Mouse (Mus musculus) 3T3-L1 (cell line): Measurements from ENCODE around the gene Ahnak2.

Experiments used
- DNase-seq: peaks from one replicate; pipeline ENCODE4 v3.0.0-alpha.2; 2015; ENCODE audit warnings: low read depth, low spot score

Ahnak2 gene

DNA sequence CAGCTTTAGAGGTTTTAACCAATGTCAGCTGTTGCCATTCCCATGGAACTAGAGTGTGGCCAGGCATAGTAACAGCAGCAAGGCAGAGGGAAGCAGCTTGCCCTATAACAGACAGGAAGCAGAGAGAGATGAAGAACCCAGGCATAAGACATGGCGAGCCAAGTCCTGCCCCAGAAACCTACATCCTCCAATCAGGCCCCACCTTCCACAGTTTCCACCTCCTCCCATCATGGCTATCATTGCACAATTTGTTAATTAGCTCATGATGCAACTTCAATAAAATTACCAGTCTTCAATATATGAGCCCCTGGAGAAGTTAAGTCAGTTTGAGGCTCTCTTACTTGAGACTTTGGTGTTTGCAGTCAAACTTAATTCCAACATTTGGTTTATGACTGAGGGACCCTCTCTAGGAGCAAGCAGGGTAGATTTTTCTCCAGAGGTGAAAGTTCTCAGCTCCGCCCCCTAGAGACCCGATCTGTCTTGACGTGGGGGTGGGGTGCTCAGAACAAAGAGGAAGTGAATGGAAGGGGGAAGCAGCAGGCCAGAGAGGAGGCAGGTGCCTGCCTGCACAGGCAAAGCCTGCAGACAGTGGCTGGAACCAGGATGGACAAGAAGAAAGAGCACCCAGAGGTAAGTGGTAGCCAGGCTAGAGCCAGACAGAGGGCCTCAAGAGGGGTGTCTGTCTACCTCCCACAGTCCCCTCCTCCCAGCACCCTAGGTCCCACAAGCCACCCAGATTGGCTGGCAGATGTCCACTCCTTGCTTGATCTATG lies 42.1 kb downstream of the Ahnak2 start, which contains the start of gene Pld4:
Gene Pld4, plus strand, starts transcription at position 502 of the 773 bp plus-strand sequence.
- no peak for DNase-seq

DNA sequence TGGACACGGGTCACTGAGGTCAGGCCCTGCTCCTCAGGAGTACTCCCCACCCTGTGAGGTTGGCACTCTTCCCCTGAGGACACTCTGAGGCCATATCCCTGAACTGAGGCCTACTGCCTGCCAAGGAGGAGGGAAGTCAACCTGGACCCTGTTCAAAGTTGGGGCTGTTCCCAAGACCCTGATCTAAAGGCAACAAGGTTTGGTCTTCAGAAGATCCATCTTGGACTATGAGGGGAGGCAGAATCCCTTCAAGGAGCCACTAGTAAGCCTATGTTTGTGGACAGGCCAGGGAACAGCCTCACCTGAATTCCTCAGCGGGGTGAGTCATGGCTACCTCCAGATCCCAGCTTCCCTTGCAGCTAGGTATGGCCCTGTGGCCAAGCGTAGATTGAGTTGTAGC lies 43.0 kb downstream of the Ahnak2 start:
- no peak for DNase-seq

DNA sequence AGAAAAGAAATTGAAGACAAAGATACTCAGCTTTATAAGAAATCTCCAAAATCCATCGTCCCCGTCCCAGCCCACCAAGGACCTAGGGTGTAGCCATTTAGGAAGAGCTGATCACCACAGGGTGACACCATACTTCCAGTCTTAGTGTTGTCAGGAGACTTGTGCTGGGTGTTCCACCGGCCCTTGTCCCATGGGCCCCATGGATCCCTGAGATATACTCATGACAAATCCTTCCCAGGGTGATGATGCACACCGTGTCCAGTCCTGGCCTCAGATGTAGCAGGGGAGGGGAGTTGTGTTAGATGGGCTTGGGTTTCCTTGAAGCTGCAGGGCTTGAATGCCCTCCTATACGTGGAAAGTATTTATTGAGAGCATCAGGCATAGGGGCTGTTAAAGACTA lies 44.6 kb downstream of the Ahnak2 start:
- no peak for DNase-seq

DNA sequence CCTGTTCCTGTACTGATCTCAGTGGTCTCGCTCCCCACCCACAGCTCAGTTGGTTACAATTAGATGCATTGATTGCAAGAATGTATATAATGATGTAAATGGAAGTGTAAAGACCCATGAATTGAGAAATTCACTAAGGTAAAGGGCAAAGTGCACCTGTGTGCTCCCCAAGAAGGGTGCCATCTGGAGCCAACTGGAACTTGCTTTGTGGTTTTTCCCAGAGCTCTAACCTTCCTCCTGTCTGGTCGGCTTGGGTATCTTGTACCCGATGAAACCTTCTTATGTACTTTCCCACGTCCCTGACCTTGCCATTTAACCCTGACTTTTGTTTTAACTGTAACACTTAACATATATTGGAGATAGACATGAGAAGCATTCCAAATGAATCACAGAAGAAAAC lies 46.6 kb downstream of the Ahnak2 start:
- DNase-seq = no peak

DNA sequence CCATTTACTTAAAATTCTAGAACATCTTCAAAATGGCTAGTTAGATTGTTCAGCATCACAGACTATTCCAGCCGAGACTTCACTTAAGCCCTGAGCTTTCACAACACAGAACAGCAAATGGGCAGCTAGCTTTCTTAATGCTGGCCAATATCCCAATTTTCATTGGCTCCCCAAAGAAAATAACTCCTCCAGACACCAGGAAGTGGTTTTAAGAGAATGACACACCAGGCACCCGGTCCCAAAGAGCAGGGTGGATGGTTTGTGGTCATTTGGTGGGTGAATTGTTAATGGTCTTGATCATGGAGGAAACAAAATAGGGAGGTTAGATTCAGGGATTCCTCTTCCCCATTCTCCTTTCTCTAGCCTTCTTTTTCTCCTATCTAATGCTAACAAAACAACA lies 50.1 kb downstream of the Ahnak2 start:
- DNase-seq = peak; percentile 64

DNA sequence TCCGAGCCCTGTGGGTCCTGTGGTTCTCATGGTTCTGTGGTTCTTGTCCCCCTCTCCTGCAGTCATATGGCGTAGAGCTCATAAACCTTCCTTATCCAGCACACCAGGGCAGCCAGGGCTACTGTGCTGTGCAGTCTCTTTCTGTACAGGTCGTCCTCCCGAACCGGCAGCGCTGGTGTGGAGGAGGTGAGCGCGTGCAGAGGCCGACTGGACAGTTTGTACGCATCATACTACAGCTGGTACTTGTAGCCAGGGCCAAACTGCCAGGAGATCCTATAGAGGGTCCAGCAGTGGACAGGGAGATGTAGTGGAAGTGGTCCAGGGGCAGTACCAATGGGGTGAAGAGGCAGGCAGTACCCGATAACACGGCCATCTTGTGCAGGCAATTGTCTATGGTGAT lies 51.5 kb downstream of the Ahnak2 start:
- DNase-seq = no peak

DNA sequence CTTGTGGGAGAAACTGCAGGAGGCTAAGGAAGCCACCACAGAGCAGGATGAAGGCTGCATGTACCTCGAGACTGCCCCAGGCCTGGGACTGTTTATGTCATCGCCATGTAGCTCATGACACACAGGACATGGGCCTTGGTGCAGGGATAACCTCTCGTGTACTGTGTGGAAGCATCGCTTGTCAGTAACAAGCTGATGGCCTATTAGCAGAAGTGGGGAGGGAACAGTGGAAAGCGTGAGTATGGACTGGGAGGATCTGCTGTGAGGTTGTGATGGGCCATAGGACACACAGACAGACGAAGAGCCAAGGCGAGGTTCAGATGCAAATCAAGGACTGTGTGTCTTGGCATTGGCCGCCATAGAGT lies 54.9 kb downstream of the Ahnak2 start:
- DNase-seq = no peak

DNA sequence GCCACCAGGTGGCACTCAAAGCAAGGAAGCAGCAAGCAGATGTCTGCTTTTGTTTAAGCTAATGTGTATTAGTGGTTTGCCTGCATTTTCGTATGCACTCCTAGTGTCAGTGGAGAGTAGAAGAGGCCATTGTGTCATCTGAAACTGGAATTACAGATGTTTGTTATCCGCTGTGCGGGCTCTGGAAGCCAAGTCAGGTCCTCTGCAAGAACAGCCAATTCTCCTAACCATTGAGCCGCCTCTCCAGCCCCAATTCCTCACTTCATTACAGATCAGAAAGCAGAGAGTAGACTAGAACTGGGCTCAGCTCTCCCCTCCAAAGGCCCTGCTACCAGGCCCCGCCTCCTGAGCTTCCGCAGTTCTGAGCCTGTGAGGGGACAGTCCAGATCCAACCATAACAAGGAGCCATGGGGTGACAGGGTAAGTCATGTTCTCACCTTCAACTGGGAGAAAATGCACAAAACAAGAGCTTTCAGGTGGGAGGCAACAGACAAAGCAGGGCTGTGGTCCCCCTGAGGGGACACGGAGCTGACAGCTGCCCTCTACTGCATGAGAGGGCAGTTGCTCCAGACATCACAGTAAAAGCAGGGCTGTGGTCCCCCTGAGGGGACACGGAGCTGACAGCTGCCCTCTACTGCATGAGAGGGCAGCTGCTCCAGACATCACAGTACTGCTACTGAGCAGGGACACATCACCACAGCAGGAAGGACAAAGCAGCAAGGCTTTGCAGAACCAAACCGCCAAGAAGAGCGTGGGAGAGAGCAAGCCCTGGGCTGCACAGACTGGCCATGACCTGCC lies 55.5 kb downstream of the Ahnak2 start:
- peak; percentile 84 for DNase-seq

DNA sequence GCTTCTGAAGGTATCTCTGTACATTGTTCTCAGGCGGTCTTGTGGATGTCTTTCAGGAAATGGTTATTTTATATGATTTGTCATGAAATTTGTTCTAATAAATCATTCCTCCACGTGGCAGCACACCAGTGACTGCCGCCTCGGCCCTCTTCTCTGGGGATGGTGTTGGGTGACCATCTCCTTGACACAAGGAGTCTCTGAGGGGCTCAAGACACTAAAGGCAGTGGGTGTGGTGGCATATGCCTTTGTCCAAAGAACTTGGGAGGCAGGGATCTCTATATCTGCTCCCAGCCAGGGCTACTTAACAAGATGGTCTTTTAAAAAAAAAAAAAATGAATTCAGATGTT lies 56.0 kb downstream of the Ahnak2 start:
- DNase-seq = no peak

DNA sequence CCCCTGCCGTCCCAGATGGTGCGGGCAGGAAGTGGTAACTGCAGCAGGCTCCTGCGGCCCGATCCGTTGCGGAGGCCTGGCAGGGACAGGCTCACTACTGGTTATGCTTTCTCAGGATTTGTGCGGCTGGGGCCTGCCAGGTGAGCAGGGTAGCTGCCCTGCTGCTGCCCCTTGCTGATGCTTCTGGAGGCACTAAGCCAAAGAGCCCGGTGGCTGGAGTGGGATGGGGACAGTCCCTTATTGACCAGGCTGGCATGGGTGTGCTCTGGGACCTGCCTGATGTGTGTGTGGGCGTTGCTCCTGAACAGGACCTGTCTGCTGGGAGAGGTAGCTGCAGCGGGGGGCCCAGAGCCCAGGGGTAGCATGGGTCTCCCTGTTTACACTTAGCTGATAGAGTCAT lies 56.7 kb downstream of the Ahnak2 start:
- no peak for DNase-seq

DNA sequence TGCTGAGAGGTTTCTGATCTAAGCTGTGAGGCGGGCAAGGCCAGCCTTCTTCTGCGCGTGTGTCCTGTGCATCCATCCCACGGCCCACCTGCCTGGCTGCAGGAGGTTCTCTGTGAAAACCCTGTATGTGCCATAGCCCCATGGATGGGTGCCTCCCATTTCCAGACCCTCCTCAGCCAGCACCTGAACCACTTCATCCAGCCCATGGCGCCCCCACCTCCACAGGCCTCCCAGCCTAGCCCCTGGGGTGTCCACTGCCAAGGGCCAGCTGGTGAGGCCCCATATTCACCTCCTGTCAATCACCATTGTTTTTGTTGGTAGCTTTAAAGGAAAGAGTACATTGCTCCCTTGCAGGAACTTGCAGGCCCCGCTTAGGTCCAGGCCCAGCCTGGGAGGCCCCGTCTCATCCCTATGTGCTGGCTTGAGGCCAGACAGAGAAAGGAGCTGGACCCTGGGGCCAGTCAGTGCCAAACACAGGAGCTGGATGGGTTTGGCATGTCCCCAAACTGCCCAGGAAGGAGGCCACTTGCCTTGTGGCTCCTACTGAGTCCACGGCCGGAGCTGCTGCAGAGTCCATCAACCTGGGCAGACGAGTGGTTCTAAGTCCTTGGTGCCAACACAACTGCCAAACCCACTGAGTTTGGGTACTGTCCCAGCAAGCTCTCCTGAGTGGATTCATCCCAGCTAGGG lies 57.4 kb downstream of the Ahnak2 start:
- DNase-seq = no peak

DNA sequence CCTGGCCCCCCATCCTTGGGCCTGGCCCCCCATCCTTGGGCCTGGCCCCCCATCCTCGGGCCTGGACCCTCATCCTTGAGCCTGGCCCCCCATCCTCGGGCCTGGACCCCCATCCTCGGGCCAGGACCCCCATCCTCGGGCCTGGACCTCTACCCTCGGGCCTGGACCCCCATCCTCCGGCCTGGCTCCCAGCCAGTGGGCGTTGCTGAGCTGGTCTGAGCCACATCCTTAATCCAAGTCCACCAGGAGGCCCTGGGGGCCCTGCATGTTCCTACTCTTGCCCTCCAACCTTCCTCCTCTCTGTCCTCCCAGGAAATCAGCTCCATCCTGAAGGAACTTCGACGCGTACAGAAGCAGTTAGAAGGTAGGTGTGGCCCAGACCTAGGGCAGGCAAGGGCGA lies 58.2 kb downstream of the Ahnak2 start:
- no peak for DNase-seq

DNA sequence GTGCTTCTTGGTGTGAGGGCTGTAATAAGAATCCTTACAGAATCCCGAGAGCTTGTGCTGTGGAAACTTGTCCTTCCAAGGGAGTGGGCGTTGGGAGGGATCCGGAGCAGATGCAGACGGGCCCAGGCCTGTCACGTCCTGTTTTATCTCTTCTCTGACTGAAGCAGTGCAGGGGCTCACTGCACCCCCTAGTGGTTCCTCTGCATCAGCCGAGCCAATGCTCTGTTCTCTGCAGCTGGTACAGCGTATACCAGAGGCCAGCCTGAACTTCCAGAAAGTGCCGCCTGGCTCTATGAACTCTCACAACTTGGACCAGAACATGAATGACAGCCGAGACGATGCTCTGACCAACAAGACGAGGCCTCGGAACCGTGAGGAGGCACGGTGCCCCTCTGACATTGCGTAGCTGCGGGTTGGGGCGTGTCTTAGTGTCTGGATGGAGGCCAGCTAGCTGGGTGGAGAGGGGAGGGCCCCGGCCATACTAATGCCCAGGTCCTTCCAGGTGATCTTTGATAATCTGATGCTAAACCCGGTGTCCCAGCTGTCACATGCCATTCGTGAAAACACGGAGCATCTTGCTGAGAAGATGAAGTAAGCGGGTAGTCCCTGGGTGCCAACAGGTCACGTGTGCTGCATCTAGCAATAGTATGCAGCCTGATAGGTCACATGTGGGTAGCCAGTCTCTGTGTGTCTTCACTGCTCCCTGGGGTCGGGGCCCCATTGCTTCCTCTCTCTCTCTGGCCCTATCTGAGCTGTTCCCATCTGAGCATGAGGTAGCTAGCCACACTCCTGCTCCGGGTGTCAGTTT lies 59.1 kb downstream of the Ahnak2 start:
- DNase-seq = peak; percentile 85

DNA sequence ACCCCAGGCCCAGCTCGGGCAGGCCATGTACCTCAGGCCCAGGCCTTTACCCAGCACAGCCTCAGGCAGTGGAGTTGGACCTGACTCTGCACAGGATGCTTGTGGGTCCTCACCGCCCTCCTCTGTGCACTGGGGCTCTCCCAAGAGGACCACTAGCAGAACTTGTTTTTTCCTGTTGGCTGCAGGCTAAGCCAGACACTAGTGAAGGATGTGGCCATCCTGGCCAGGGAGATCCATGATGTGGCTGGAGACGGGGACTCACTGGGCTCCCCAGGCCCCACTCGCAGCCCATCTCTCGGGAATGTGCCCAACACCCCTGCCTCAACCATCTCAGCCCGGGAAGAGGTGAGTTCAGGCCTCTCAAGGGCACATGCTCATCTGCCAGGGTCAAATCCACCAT lies 59.7 kb downstream of the Ahnak2 start:
- no peak for DNase-seq

DNA sequence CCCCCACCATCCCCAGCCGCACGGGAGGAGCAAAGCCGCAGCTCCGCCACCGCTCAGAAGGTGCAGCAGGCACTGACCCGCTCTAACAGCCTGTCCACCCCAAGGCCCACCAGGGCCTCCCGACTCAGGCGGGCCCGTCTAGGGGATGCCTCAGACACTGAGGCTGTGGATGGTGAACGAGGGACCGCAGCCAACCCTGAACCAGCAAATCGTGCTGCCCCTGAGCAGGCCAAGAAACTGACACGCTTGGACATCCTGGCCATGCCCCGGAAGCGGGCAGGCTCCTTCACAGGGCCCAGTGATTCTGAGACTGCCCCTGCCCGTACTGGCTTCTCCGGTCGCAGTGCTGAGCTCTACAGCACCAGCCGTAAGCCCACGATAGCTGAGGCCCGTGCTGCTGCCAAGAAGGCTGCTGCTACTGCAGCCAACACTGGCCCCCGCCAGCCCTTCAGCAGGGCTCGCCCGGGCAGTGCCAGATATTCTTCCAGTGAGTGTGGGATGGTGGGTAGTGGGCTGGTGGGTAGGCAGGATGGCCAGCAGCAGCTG lies 63.4 kb downstream of the Ahnak2 start:
- no peak for DNase-seq

DNA sequence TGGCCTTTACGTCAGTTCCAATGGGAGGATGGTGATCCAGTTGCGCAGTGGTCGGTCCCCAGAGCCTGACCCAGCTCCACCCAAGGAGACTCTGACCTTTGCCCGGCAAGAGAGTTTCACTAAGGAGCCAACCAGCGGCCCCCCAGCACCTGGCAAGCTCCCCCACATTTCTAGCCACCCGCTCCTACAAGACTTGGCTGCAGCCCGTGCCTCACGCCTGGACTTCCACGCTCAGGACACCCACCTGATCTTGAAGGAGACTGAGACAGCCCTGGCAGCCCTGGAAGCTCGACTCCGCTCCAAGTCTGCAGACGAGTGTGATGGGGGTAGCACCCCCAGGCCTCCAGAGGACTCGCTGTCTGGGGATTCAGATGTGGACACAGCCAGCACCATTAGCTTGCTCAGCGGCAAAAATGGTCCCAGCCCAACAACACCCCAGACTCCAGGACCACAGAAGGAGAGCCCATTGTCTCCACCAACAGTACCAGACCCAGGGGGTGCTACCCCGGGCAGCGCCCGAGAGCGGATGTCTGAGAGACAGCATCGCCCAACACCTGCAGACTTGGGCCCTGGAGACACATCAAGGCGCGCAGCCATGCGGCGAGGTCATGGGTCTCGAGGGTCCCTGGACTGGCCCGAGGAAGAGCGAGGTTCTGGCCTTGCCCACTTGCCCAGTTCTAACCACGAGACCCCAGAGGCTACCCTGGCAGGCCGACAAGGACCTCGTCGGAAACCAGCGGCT lies 64.0 kb downstream of the Ahnak2 start:
- DNase-seq = no peak

DNA sequence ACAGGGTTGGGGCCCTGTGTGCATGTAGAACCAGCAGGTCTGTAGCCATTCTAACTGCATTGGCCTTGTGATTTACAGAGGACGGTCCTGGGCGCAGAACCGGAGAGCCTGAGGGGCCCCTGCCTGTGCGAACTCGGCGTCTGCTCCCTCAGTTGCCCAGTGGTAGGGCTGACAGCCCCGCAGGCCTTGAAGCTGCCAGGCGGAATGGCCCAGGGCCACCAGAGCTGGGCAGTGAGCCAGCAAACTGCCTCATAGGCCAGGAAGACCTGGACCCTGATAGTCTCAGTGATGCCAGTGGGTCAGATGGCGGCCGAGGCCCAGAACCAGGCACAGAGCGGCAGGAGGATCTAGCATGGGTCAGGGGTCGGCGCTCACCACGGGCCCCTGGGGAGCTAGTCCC lies 64.7 kb downstream of the Ahnak2 start:
- DNase-seq = no peak

DNA sequence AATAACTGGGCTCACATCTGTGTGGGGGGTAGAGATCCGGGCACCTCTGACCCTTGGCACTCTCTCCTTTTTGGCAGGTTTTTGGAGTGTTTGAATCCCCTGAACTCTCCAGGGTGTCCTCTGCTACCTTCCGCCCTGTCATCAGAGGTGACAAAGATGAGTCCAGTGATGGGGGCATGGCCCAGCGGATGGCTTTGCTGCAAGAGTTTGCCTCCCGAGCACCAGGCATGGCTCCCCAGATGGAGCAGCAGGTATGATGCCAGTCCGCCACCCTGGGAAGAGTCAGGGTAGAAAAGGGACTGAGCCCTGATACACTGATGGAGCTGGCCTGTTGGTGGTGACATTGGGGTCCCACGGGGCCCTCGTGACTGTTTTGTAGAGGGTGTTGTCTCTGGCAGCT lies 65.4 kb downstream of the Ahnak2 start:
- DNase-seq = no peak

DNA sequence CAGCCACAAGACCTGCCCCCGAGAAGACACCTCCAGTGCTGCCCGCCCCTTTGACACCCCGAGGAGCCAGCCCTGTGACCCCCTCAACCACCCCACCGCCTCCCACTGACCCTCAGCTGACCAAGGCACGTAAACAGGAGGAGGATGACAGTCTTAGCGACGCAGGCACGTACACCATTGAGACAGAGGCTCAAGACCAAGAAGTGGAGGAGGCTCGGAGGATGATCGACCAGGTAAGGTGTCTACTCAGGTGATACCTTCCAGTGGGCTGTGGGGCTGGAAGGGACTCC lies 65.9 kb downstream of the Ahnak2 start:
- no peak for DNase-seq

DNA sequence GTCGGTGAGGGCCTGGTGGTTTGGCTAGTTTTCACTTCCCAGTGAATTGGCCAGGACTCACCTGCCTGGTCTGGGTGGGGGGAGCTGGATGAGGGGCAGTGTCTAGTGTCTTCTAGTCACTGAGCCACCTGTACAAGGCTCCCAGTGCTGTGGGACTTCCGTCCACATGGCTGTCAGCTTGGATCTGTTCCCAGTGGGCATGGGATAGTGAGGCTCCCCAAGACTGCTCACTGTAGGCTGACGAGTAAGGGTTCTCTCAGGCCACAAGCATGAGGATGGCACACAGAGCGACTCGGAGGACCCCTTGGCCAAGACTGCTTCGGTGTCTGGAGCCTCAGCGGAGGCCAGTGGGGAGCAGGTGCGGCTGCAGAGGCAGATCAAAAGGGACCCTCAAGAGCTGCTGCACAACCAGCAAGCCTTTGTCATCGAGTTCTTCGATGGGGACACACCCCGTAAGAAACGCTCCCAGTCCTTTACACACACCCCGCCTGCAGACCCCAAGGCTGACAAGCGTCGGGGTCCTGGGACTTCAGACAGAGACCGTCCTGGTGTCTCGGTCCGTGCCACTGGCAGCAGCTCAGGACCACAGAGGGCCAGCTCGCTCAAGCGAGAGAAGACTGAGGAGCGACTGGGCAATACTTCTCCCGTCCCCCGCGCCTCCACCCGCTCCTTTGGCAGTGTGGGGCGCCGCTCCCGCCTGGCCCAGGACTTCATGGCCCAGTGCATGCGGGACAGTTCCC lies 66.4 kb downstream of the Ahnak2 start:
- DNase-seq = no peak
